Mouse (Mus musculus): Measurements from ENCODE around the gene Mvb12a.

DNA sequence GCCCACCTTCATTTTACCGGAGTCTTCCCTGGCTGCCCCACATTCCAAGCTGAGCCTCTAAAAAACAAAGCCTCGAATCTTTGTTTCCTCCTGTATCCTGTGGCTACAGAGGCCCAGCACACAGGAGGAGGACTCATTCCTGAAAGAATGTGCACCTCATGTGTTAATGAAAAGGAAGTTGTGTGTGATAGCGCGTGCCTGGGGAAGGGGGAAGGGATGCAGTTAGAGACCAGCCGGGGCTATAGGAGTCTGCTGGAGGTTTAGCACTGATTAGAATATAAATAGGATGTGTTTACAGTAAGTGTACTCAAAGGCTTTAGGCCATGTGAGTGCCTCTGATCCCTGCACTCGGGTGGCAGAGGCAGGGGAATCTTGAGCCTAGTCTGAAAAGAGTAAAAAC is 16.4 kb upstream of the Mvb12a start:
- TF ChIP-seq POLR2A (IDR thresholded peaks at IDR 0.05; ENCODE audit: insufficient read depth, low read depth, low read length) = no peak
- TF ChIP-seq EP300 (IDR thresholded peaks at IDR 0.05; ENCODE audit: insufficient read depth, low read depth, low read length) = no peak

Data from heart, adult 2 months (tissue).